Mouse (Mus musculus) heart, postnatal 0 days (tissue): ENCODE results near the gene Col4a2. TPM values are rescaled to one million over a fixed set of nuclear protein-coding genes. Genes with fewer than 3 reads are reported as not detected.

ENCODE experiments used
- ATAC-seq: fragments of 200-750 bp; cut with Nextera tagmentation; 2 replicates; pipeline ENCODE4 v1.8.0; 2017; ENCODE audit warnings: low read depth, moderate number of reproducible peaks, moderate library complexity; ENCODE audit not compliant: insufficient read depth
- DNase-seq: peaks from one replicate; pipeline ENCODE4 v3.0.0-alpha.2; 2016; ENCODE audit warnings: low spot score
- H3K27ac ChIP-seq: fragments of 300-500 bp; sonication (generic); 2 replicates; pipeline ENCODE4 v1.5.1; 2014; ENCODE audit warnings: low read depth, mild to moderate bottlenecking
- H3K27me3 ChIP-seq: fragments of 300-500 bp; sonication (generic); 2 replicates; pipeline ENCODE4 v1.6.1; 2014; ENCODE audit warnings: low read length, mixed read lengths; ENCODE audit not compliant: control insufficient read depth, insufficient read depth
- H3K36me3 ChIP-seq: fragments of 300-500 bp; sonication (generic); replicated peaks from 2 replicates; pipeline ENCODE4 v1.6.1; 2014; ENCODE audit warnings: low read length, mixed read lengths; ENCODE audit not compliant: control insufficient read depth, insufficient read depth
- H3K4me1 ChIP-seq: fragments of 300-500 bp; sonication (generic); 2 replicates; pipeline ENCODE4 v1.6.1; 2014; ENCODE audit warnings: antibody characterized with exemption; ENCODE audit not compliant: control insufficient read depth, insufficient read depth
- H3K4me2 ChIP-seq: fragments of 300-500 bp; sonication (generic); 2 replicates; pipeline ENCODE4 v1.6.1; 2014; ENCODE audit warnings: low read depth, mild to moderate bottlenecking, low read length, moderate library complexity
- H3K4me3 ChIP-seq: fragments of 300-500 bp; sonication (generic); 2 replicates; pipeline ENCODE4 v1.5.1; 2014; ENCODE audit warnings: low read depth, low read length
- H3K9ac ChIP-seq: fragments of 300-500 bp; sonication (generic); replicated peaks from 2 replicates; pipeline ENCODE4 v1.6.1; 2014; ENCODE audit warnings: low read depth, low read length, mixed read lengths
- H3K9me3 ChIP-seq: fragments of 300-500 bp; sonication (generic); replicated peaks from 2 replicates; pipeline ENCODE4 v1.6.1; 2016; ENCODE audit warnings: low read length; ENCODE audit not compliant: control insufficient read depth
- CTCF ChIP-seq: IDR thresholded peaks from 2 replicates; pipeline ENCODE4 v1.5.1; 2016; ENCODE audit warnings: antibody characterized with exemption, control low read depth, low read depth
- EP300 ChIP-seq: IDR thresholded peaks from 2 replicates; pipeline ENCODE4 v1.6.1; 2016; ENCODE audit warnings: antibody characterized with exemption, low read depth
- whole genome bisulfite sequencing: fragments of 180-500 bp; shearing (Covaris S2); extraction: QIAGEN DNeasy Blood & Tissue Kit; methylation state at CpG from one replicate; pipeline ENCODE4 v1.1.7; 2014; 5-methylcytosine and 5-hydroxymethylcytosine counted together
- polyA plus RNA-seq: library from polyadenylated mRNA; unstranded; fragments of >200 nt; fragmentation: Nextera tagmentation; extraction: Ambion mirVana; gene quantifications from 2 replicates; pipeline ENCODE4 v1.2.1, GENCODE M21; 2015
- total RNA-seq: library from RNA; depleted of rRNA; stranded (reverse); fragments of >200 nt; gene quantifications from 2 replicates; pipeline ENCODE4 v1.2.3, GENCODE M21; 2014; ENCODE audit warnings: low replicate concordance

Col4a2 gene
- total and polyA plus RNA-seq, 2 experiments from 2014 or later: 98.5 to 315 TPM

DNA sequence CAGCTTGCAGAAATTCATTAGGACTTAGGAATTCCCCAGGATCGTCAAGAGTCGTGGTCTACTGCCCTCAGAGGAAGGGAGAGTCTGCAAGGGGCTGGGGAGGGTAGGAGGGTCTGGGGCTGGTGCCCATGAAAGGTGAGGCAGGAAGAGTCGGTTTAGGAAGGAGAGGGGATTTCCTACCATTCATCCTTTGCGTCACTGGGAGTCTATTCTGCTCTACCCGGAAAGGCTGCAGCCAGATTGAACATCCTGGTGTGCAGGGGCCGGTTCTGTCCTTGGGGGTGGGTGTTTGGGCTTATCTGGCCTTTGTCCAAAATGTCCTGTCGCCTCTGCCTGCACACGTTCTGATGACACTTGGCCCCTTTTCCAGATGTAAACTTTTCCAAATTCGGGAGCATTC, 82.2 kb downstream of the Col4a2 start:
- peak overlapping the region; percentile 90 for H3K27ac ChIP-seq
- peak; percentile 83 for TF ChIP-seq EP300
- TF ChIP-seq CTCF: no peak
- no peak overlapping the region for H3K9ac ChIP-seq
- peaks cover 46% of the 10 kb centered on the region for H3K4me1 ChIP-seq
- peaks cover 14% of the 10 kb centered on the region; the same call in 1 of the 2 replicates for H3K36me3 ChIP-seq
- no peaks in the 10 kb centered on the region for H3K9me3 ChIP-seq
- no peak overlapping the region for H3K4me3 ChIP-seq
- DNase-seq (no peak), ATAC-seq (no peak)
- H3K27me3 ChIP-seq: no peaks in the 10 kb centered on the region
- H3K4me2 ChIP-seq: no peak overlapping the region
- 46% methylated on average over 9 of the region's 9 CpGs for WGBS

DNA sequence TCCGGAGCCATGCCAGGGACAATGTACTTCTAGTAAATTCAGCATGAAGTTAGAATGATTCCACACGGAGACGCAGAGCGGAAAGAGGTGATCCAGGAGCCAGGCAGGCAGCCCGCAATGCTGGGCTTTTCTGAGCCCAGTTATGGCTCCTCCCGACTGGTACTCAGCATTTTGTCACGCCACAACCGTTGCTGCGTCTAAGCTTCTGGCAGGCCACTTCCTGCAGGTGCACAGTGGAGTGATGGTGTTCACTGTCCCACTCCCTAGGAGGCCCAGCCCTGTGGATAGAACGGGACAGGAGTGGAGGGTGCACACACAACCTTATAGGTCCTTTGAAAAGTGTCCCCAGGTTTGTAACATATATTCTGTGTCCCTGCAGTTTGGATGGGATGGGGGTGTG, 83.0 kb downstream of the Col4a2 start:
- no peak overlapping the region for H3K4me3 ChIP-seq
- H3K27ac ChIP-seq: peak overlapping the region; percentile 26
- H3K4me2 ChIP-seq: no peak overlapping the region
- H3K36me3 ChIP-seq: peaks cover 18% of the 10 kb centered on the region
- WGBS: 57% methylated on average over 10 of the region's 10 CpGs
- DNase-seq (no peak), ATAC-seq (no peak)
- H3K9ac ChIP-seq: no peak overlapping the region
- H3K4me1 ChIP-seq: peaks cover 46% of the 10 kb centered on the region
- TF ChIP-seq CTCF (no peak), EP300 (no peak)
- H3K9me3 ChIP-seq: no peaks in the 10 kb centered on the region
- H3K27me3 ChIP-seq: no peaks in the 10 kb centered on the region

DNA sequence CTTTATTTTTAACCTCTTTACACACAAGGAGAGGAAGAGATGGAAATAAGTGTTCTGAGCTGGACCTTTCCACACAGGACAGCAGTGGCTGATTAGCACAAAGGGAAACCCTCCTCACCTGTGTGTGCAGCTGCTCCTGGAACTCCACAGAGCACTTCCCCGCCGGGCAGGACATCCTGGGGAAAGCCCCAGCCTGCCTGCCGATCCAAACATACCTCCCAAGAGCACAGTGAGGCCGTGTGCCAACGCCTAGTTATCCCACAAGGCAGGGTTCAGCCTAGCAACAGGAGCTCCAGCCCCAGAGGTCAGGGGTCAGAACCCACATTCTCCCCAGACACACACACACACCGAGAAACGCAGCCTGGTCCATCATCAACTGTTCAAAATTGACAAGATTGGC, 83.5 kb downstream of the Col4a2 start:
- Histone ChIP-seq H3K27me3 (no peaks in the 10 kb centered on the region), H3K4me2 (no peak overlapping the region), H3K9me3 (no peaks in the 10 kb centered on the region), H3K9ac (no peak overlapping the region), H3K4me3 (no peak overlapping the region), H3K4me1 (peaks cover 51% of the 10 kb centered on the region), H3K27ac (peak overlapping the region; percentile 26; the same call in 1 of the 2 replicates), H3K36me3 (peaks cover 23% of the 10 kb centered on the region)
- no peak for DNase-seq
- 24% methylated on average over 7 of the region's 7 CpGs for WGBS
- TF ChIP-seq CTCF (no peak), EP300 (no peak)
- ATAC-seq: peak; percentile 18; the same call in 1 of the 2 replicates

DNA sequence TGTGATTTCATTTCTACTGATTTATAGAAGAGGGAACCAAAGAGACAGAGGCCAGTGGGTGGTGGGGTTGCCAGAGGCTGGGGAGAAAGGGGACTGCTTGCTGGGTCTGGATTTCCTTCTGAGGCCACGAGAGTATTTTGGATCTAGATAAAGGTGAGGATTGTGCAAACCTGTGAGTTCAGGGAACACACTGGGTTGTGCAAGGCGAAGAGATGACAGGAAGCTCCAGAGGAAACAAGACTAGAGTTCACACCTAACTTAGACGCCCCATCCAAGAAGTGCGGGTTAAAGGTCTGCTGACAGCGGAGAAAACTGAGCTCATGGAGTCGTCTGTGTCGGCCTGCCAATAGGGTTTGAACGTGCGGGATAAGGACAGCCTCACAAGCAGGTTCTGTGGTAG, 84.5 kb downstream of the Col4a2 start:
- Histone ChIP-seq H3K4me2 (no peak overlapping the region), H3K4me1 (peaks cover 54% of the 10 kb centered on the region), H3K27ac (no peak overlapping the region), H3K4me3 (no peak overlapping the region), H3K9me3 (no peaks in the 10 kb centered on the region), H3K27me3 (no peaks in the 10 kb centered on the region), H3K9ac (no peak overlapping the region), H3K36me3 (peaks cover 33% of the 10 kb centered on the region)
- DNase-seq (no peak), ATAC-seq (no peak)
- TF ChIP-seq CTCF: no peak
- WGBS: 73% methylated on average over 9 of the region's 9 CpGs

DNA sequence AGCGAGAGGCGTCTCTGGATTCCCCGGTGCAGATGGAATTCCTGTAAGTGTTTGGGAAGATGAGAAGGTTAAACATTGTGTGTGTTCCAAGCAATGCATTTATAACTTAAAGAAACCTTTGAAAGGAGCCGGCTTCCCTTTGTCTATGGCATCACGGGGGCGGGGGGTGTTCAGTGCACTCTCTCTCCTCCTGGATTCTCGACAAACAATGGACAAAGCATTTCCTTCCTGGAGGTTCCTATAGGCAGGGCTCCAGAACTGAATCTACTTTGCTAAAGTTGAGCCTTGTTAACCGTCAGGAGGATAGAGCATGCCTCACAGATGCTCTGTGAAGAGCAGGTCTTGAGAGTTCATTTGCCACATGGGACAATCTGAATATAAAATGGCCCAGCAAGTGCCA, 87.1 kb downstream of the Col4a2 start:
- peak overlapping the region; percentile 79 for H3K27ac ChIP-seq
- H3K4me2 ChIP-seq: no peak overlapping the region
- 57% methylated on average over 8 of the region's 8 CpGs for WGBS
- H3K4me3 ChIP-seq: no peak overlapping the region
- TF ChIP-seq CTCF: no peak
- TF ChIP-seq EP300: 0 out of 2 replicates have a peak, but pooled peaks have one; percentile 25
- no peak for DNase-seq
- no peaks in the 10 kb centered on the region for H3K27me3 ChIP-seq
- H3K36me3 ChIP-seq: peaks cover 59% of the 10 kb centered on the region
- no peaks in the 10 kb centered on the region for H3K9me3 ChIP-seq
- ATAC-seq: peak; percentile 19; the same call in 1 of the 2 replicates
- H3K9ac ChIP-seq: no peak overlapping the region
- peaks cover 36% of the 10 kb centered on the region for H3K4me1 ChIP-seq

DNA sequence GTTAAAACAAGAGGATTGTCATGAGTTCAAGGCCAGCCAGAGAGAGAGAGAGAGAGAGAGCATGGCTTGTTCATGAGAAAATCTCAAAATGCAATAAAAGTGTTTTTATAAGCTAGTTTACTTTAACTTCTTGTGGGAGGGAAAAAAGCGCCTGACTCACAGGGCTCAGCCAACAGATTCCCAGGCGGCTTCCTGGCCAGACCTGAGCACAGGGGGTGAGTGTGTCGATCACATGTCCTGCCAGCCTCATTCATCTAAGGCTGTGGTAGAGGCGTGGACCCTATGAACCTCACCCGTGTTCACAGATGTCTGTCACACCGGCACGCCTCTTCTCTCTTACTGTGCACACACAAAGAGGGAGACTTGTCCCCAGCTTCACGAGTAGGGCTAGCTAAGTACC, 87.6 kb downstream of the Col4a2 start:
- TF ChIP-seq EP300 (no peak), CTCF (no peak)
- WGBS: 57% methylated on average over 8 of the region's 8 CpGs
- no peak overlapping the region for H3K4me2 ChIP-seq
- DNase-seq (no peak), ATAC-seq (no peak)
- peak overlapping the region; percentile 79 for H3K27ac ChIP-seq
- peaks cover 64% of the 10 kb centered on the region for H3K36me3 ChIP-seq
- H3K9ac ChIP-seq: no peak overlapping the region
- H3K9me3 ChIP-seq: no peaks in the 10 kb centered on the region
- peaks cover 30% of the 10 kb centered on the region for H3K4me1 ChIP-seq
- H3K27me3 ChIP-seq: no peaks in the 10 kb centered on the region
- H3K4me3 ChIP-seq: no peak overlapping the region
